Mouse (Mus musculus) gastrocnemius, postnatal 36 days (tissue): ENCODE data around the gene St5. TPM values are rescaled to one million over a fixed set of nuclear protein-coding genes. Genes with fewer than 3 reads are reported as not detected.

Experiments
- DNase-seq, 2 experiments: peaks; one replicate each; pipeline ENCODE4 v3.0.0; 2022
- intact Hi-C: fragments of 180-260 bp; cut with DNase I; formaldehyde crosslinking; loops from one replicate; pipeline ENCODE4 v1.15.1; 2025
- total RNA-seq, 2 experiments: library from RNA; stranded (reverse); gene quantifications; 2 replicates each; pipeline ENCODE4 v1.2.3; 2021

St5 gene
- total RNA-seq, 2 experiments from 2014 or later = 6.7 to 6.9 TPM

DNA sequence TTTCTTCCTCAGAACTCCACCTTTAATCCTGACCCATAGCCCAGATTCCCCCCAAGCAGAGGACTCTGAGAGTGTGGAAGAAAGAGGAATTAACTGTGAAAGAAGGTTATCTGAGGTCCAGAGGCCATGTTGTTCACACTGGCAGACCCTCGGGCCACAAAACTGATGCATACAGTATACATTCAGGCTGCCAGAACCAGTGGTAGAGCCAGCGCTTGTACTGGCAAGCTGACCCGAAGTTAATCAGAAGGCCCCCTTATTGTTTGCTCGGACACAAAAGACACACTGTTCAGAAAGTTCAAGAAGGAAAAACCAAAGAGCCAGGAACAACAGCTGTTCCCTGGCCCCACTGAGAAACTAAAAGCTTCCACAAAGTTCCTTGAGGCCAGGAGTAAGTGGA, 88.5 kb downstream of the St5 start:
- intact Hi-C loops = no loop called here
- DNase-seq = no peak

DNA sequence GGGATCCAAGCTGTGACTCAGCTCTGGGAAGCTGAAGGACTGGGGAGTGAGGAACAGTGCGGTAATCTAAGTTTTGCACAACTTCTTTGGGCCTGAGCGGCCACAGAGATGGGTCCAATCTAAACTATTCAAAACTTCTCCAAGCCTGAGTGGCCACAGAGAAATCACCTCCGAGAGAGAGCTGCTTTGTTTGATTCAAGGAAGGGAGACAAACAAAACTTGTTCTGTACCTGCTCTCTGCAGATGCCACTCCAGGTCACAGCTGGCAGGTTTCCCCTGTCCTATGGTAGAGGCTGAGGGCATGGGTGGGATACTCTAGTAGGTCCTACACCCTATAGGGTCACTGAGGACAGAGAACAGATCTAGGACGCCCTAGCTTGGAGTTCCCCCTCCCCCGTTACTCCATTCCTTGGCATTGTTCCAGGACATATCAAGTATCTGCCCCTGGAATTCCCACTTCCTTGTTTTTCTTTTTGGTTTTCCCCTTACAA, 89.8 kb downstream of the St5 start:
- DNase-seq = no peak

DNA sequence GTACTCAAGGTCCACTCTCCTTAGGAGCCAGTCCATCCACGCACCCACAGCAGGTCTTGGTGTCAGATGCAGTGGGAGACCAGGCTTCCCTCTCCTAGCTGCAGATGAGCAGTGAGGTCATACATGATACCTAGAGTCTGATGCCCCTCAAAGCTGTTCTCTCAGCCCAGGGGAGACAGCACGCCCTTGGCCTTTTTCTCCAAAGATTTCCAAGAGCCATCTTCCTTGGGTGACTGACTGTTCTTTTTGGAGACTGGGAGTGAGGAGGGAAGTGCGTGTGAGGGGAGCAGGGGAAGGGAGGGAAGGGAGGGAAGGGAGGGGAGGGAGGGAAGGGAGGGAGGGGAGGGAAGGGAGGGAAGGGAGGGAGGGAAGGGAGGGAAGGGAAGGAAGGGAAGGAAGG, 90.4 kb downstream of the St5 start:
- DNase-seq = no peak
- intact Hi-C loops = no loop called here

More for the DNA sequence above, 89.8 kb downstream of the St5 start:
- intact Hi-C loops = no loop called here

DNA sequence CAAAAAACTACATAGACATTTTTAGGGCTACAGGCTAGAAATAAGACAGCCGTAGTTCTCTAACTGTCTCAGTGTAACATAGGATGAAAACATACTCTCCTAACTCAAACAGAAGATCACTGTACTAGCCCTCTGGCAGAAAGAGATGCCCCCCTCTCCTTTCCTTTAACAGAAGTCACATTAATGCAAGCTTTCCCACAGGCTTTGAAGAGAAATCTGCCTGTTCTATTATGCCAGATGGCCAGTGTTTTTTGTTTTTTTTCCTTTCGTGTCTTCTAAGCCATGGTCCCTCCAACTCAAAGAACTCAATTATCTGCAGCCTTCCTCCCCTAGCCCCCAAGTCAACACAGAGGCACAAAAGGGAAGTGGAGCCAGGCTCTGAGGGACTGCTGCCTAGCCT, 90.9 kb downstream of the St5 start:
- no peak for DNase-seq
- intact Hi-C loops = no loop called here

DNA sequence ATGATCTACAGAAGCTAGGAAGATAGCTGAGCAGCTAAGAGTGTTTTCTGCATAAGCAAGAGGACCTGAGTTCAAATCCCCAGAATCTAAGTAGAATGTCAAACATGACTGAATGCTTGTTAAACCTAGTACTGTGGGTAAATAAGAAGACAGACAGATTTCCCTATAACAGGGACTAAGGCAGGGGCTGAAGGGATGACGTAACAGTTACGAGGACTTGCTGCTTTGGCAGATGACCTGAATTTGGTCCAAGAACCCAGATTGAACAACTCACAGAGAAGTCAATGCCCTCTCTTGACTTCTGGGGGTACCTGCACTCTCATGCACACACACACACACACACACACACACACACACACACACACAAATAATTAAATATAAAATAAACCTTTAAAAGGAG, 93.1 kb downstream of the St5 start:
- intact Hi-C loops = no loop called here
- DNase-seq = no peak

DNA sequence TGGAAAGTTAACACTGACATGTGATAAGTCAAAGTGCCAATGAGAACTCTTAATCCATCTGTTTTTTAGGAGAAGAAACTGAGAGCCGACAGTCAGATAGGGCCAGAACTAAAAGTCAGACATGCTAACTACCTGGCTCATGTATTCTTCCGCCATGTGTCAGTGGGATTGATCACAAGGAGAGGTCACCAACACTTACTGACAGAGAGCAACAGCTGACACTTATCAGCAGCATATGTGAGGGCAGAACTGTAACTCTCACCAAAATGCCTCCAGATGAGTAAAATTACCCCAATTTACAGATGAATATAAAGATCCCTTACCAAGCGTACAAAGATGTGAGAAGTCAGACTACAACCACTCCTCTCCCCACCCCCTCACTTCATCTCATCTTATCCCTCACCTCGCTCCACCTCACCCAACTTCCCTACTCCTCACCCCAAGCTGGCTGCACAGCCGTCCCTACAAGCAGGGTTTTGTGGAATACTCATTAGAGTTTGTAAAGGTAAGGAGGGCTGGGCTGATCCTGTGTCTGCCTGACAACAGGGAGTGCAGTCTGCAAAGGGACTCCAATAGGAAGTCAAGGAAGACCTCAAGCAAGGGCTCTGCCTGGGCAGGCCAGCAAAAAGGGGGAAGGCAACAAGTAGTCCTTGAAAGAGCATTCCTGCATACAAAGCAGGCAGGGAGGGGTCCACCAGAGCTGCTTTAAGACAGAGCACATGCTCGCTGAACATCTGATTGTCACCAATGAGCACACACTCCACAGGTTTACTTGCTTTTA, 93.7 kb downstream of the St5 start:
- intact Hi-C loops = no loop called here
- no peak for DNase-seq

DNA sequence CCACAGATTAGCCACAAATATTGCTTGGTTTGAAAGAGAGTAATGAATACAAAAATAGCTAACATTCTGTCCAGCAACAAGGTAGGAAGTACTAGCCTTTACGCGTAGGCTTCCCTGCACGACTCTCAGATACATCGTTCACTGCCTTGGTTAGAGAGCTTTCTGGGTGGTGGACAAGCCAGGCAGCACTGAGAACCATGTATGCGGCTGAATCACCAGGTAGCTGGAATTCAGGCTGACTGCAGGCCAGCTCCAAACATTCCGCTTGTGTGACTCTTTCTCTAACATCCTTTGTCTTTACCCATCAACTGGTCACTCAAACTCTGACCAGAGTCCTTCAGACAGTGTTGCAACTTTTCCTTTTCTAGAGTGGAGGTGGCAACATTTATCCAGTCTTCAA, 94.6 kb downstream of the St5 start:
- no peak for DNase-seq
- intact Hi-C loops = no loop called here

DNA sequence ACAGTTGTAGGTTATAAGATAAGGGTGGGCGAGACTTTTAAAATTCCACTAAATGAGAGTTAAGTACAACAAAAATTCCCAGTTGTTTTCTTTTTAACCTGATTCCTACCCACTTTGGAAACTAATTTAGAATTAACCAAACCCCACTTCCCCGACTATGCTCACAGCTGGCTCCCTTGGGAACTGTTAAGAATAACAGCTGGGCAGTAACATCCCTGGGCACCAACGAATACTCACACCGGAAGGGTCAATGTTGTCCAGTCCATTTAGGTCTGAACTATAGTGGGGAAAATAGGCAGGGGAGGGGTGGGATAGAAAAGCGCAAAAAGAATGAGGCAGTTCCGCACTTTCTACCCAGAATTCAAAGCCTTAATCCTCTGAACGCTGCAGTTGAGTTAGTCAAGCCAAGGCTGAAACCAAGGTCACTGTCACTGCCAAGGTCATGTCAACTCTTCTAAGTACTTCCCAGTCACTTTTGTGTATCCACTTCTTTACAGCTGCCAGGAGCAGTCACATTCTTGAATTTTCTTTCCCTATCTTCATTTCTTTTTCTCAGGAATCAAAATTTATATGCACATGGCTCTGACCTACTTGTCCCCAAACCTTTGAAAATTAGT, 96.3 kb downstream of the St5 start:
- no peak for DNase-seq
- intact Hi-C loops = no loop called here

DNA sequence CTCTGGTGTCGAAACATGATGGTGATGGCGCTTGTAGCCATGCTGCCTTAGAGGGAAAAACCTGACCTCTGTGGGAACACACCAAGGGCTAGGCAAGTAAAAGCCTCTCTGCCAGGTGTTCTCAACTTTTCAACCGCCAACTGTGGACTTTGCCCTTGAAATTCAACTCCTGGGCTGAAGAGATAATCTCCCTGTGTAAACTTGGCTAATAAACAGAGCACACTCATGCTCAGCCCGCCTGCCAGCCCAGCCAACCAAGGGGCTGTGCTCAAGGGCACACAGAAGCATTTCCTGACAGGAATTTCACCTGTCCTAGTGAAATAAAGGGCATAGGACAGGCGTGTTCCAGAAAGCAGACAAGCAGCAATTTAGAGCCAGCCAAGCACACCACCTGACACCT, 100.8 kb downstream of the St5 start:
- DNase-seq = no peak
- intact Hi-C loops = no loop called here

DNA sequence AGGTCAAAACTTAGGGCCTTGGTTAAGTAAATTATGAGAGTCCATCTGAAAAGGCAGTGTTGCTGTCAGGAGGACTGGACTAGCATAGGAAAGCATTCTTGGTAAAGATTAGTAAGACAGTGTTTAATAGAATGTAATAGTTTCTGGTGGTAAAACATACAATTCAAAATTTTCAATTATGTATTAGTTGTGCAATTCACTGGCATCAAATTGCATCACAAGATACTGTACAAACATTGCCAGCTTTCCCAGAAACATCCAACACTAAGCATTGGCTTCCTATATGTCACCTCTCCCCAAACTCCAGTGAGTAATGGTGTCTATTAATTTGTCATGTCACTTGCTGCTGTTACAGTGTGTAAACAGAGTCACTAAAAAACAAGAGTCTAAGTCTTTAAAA, 101.4 kb downstream of the St5 start:
- intact Hi-C loops = no loop called here
- DNase-seq = no peak

DNA sequence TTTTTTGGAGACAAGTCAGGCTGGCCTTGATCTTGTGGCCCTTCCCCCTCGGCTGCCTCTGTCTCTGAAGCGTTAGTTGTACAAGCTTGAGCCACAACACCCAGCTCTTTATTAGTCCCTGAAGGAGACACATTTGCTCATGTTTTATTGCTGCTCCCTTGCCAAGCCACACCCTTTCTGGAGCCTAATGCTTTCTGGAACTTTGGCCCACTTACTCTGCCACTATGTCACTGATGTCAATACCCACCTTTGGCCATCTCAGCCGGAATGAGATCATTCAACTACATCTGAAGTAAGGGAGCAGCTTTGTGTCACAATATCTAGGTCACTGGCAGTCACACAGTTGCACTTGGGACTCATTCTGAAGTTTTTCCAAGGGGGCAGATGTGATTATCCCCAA, 102.7 kb downstream of the St5 start:
- intact Hi-C loops = no loop called here
- DNase-seq = peak; percentile 47 to 61

DNA sequence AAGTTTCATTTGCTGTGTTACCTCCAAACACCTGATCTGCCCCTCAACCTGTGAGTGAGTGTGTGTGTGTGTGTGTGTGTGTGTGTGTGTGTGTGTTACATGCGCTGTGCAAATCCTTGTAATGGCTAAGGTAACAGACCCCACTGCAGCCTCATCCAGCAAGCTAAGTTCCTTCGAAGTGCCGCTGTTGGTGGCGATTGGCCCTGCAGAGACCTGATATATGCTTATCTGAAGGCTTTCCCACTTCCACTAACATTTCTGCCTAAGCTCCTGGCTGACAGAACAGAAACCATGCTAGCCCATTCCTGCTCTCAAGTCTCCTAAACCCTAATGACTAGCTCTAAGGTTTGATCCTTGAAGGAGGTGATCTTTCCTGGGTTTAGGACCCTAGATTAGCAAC, 103.4 kb downstream of the St5 start:
- no peak for DNase-seq
- intact Hi-C loops = no loop called here

DNA sequence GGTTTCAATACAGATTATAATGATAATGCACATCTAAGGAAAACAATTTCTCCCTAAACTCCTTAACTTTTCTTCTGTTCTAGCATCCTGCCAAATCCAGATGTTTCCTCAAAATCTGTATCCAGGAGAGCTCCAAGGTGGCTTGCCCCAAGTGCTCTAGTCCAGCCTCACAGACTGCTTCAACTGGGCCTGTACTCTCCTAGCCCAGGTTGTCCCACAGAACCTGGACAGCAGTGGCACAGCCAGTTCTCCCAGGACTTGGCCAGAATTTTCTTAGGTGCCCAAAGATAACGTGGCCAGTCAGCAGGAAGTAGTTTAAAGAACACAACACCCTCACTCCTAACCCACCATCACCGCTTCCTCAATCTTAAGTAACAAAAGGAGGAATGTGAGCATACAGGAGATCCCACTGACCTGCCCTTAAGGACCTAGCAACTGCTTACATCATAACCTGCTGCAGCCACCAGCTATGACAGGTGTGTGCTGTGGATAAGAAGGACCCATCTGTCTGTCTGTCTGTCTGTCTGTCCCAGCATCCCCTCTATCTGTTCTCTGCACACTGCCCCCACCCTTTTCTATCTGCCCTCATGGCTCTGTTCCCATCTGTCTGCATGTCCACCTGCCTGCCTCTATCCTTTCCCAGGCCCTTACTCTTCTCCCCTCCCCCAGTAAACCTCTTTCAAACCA, 108.4 kb downstream of the St5 start:
- intact Hi-C loops = no loop called here

DNA sequence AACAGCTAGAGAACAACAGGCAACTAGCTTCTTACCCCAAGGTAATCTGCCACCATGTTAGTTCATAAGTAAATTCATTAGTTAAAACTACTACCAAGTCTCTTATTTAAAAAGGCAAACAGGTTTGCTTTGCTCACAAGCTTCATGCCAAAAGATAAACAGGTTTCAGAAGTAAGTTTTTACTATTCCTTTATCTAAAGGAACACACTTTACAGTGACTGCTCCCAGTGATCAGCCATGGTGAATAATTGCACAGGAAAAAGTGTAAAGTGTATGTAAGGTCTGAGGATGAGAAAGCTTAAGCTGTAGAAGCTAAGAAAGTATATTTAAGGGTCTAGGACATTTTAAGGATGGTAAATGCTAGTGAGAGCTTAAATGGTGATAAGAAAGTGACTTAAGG, 109.4 kb downstream of the St5 start:
- intact Hi-C loops = no loop called here
- DNase-seq = no peak

More for the DNA sequence above, 108.4 kb downstream of the St5 start:
- no peak for DNase-seq

DNA sequence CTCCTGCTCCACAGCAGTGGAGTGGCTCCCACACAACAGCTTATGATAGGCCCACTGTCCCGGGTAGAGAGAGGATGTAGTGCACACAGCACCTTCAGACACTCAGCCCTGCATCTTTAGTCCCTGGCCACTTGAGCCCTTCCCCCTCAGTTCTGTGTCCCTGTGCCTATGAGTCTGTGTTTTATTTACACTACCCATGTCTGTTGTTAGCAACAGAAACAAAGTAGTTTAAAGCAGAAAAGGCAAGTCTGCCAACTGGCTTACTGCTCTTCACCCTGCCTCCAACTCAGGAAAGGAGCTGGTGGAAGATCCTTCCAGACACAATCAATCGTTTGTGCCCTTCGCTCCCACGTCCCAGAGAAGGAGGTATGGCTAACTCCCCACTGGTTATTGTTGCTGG, 111.2 kb downstream of the St5 start:
- DNase-seq = no peak
- intact Hi-C loops = no loop called here

DNA sequence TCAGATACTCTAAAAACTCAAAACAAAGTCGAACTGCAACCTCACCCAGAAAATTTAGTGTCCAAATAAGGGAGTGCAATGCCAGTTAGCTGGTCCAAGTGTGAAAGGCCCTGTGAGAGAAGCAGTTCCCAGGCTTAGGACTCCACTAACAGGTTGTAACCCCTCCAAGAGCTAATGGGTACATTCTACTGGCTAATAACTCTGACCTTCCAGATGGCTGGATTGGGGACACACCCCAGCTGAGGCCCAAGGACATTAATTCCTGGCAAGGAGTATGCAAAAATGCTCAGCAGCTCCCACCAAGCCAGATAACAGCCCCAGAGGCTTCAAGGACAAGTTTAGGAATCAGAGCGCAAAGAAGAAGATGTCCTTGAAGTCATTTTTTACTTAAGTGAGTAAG, 112.8 kb downstream of the St5 start:
- DNase-seq = peak in 1 of 2 experiments; percentile 21
- intact Hi-C loops = no loop called here

DNA sequence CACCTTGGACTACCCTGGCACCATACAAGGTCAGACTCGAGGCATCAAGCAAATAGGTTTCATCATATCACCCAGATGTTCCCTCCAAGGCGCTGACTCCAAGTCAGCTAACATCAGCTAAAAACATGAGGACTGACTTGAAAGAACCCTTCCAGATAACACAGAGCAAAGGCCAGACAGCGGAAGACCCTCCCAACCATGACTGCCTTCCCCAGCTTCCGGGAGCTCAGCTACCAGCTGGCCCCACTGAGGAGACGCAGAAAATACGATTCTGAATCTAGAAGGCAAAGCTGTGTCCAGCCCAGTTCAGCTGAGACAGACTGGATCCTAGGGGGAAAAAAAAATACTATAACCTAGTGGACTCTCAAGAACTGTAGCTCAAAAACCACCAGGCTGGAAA, 114.4 kb downstream of the St5 start:
- intact Hi-C loops = no loop called here
- DNase-seq = no peak

DNA sequence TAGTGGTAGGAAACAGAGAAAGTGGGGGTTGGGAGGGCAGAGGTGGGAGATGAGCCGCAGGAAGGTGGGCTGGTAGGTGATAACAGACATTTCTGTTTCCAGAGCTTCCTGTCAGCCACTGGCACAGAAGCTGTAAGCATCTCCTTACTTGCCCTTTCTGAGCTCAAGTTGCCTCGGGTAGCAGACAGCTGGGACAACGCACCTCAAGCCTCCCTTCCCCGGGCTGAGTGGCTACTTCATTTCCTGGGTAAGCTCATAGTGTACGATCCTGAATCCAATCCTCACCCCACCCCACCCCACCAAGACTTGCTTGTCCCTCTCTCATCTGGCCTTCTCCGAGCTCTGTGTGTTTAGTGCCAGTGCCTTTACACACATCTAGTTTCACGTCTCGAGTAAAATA, 115.3 kb downstream of the St5 start:
- no peak for DNase-seq
- intact Hi-C loops = no loop called here

DNA sequence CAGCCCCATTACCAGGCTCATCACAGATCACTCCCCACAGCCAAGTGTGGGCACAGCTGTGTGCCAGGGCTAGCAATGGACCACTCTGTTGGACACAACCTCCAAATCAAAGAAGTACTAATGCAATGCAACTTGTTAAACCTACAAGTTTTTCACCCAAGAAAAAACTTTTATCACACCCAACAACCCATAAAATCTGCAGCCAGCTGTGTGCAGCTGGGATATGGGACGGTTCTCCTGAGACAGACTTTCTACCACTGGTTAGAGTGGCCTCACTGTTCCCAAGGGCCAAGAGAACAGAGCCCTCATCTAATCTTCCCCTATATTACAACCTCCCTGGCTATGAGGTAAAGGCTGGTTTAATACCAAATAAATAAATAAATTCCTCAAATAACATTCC, 118.9 kb downstream of the St5 start:
- no peak for DNase-seq
- intact Hi-C loops = no loop called here

DNA sequence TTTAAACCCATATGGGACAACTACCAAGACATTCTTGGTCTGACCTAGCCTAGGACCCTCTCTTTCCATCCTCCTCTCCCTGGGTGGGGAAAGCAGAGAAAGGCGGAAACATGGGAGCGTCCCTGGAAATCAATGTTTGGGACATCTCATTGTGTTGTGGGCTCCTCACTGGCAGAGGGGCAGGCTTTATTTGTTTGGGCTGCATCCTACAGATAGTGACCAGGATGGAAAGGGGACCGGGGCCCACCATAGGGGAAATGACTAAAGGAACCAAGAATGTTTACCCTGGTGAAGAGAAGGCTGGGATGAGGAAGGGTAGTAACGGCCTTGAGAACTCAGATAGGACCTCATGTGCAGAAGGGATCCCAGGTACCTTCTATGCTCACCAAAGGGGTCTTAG, 122.9 kb downstream of the St5 start:
- intact Hi-C loops = no loop called here
- DNase-seq = no peak

DNA sequence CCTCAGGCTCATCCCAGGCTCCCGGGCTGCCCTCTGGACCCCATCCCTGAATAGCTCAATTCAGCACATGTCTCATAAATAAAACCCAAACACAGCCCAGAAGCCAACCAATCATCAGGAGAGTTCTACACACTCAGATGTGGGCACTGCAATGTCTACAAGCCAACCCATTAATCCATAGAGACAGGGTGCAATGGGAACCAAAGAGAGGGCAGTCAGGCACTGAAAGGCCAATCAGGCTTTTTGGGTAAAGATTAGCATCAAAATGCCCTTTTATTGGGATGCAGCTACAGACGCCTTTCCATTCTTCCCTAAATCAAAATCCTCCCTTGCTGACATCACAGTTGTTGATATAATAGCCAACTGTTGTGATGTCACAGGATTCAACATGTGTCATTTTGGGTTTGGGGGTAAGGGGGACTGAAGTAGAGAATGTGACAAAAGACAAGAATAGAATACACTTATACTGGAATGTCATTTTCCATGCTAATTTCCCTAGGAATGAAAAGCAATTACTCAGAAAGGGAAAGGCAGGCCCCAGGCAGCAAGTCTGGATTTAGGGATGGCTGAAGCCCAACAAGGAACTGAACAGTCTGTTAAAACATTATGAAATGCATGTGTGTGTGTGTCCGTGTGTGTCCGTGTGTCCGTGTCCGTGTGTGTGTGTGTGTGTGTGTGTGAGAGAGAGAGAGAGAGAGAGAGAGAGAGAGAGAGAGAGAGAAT, 123.7 kb downstream of the St5 start:
- no peak for DNase-seq
- intact Hi-C loops = no loop called here
